Mouse (Mus musculus): Measurements from ENCODE around the gene Ikzf4. TPM values are rescaled to one million over a fixed set of nuclear protein-coding genes. Genes with fewer than 3 reads are reported as not detected.

The Ikzf4 gene
- total RNA-seq (2023): 7.3 TPM

DNA sequence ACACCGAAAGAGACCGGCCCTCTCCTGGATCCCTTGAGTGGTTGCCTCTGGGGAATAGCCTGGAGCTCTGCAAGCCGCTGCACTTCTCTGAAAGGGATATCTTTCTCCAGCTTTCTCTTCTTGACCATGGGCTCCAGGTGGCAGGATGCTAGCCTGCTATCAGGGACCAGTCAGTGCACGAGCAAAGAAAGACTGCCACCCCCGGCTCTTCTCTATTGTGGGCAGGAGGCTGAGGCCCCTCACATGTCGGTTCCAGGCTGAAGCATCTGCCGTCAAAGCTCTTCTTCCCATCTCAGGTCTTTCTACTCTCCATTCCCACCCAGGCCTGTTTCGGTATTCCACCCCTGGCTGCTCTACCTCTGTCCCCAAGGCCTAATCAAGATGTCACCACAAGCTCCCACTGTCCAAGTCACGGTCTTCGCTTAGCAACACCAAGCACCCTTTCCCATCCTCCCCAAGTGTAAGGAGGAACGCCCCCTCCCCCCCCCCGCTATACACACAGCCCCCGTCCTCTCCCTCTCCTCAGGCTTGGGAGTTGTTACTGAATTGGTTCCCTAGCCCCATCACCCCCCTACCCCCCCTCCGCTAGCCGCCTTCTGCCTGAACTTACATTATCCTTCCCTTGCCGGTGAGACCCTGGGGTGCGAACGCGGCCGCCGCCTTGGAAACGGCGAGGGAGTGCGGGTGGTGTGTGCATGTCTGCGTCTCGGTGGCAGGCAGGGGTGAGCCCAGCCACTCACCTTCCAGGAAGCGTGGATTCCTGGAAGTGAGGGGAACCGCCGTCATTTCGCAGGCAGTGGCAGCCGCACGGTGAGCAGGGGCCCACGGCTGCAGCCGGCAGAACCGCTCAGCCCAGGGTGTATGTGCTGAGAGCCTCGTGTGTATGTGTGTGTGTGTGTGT lies at the start of gene Ikzf4:
Gene Ikzf4, minus strand, starts transcription at position 881 of the 901 bp plus-strand sequence.

DNA sequence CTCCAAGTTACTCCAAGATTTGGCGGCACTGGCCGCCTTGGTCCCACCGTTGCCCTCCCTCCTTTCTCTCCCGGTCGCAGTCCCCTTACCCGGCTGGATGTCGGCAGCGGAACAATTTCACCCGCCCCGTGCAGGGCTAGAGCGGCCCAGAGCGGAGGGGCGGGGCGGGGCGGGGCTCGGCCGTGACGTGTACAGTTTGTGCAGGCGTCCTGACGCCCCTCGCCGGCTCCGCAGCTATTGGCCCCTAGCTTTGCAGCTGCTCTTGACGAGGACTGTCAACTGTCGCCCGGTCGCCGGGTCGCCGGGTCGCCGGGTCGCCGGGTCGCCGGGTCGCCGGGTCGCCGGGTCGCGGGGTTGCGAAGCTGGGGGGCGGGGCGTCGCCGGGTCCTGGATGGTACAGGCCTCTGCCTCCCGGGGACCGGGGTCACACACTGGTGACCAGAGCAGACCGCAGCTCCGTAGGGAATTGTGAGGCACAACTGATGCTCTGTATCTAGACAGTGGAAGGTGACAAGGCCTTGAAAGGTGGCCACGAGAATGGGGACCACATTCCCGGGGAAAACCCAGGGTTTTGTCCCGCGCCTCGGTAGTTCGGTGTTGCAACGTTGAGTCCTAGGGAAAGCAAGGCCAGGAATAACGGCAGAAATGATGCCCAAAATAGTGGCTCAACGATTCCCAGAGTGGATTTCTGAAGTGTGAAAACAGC lies 28.1 kb upstream of the Ikzf4 start, which contains the start of gene Suox:
Gene Suox, minus strand, starts transcription at position 311 of the 706 bp plus-strand sequence.

DNA sequence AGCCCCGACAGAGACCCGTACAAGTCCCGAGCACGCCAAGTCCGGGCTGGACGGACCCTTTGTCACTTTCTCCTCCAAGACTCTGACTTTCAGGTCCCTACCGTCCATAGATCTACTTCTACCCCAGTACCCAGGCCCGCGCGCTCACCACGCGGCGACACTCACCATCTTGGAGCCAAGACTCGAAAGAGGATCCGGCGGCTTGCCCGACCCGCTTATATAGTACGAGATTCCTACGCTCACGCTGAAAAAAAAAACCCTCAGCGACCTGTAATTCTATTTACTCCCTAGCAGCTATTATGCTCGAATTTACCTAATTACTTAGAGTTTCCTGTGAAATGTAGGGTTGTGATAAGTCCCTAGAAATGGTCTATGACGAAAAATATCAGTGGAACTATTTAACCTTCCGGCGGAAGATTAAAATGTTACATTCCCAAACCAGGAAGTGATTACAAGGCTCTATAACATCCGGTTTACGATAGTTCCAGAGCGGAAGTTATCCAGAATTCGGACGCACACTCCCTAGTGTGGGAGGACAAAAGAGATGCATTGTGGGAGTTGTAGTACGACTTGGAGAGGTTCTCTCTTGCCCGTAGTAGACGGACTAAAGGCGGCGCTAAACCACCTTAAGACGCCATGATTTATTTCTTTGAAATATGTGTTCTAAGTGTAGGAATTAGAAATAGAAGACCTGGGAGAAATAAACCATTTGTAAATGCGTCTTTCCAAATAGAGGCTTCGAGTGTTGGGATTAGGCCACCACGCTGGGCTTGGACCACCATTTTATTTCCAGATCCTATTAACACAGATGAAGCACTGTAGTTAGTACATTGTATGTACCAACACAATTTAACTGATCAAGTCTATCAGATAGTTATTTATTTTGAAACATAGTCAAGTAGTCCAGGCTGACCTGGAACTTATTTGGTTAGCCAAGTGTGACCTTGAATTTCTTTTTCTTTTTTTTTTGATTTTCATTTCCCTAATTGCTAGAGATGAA lies 19.2 kb downstream of the Ikzf4 start, which contains the start of gene Rps26:
Gene Rps26, minus strand, starts transcription at position 437 of the 1,000 bp plus-strand sequence.

GRCm38 (mm10) chr10:128589464-128590192 lies 56.2 kb downstream of the Ikzf4 start, which contains the start of gene Erbb3:
Erbb3 (minus strand) TSS chr10:128589652.

Other genes starting within 250 kb of the Ikzf4 start
- not detected for gene Slc39a5, start 244.8 kb downstream of the Ikzf4 start, total RNA-seq (2023)
- gene Nabp2, start 234.5 kb downstream of the Ikzf4 start, total RNA-seq (2023): 39.4 TPM
- 28.5 TPM for gene Rnf41, start 234.3 kb downstream of the Ikzf4 start, total RNA-seq (2023)
- 126 TPM for gene Smarcc2, start 186.7 kb downstream of the Ikzf4 start, total RNA-seq (2023)
- gene Myl6, start 151.8 kb downstream of the Ikzf4 start, total RNA-seq (2023): 738 TPM
- not detected for gene Myl6b, start 147.3 kb downstream of the Ikzf4 start, total RNA-seq (2023)
- 269 TPM for gene Esyt1, start 120.1 kb downstream of the Ikzf4 start, total RNA-seq (2023)
- gene Zc3h10, start 98.2 kb downstream of the Ikzf4 start, total RNA-seq (2023): 34.6 TPM
- gene Rpl41, start 96.7 kb downstream of the Ikzf4 start, total RNA-seq (2023): 4,129 TPM
- gene Pa2g4, start 80.0 kb downstream of the Ikzf4 start, total RNA-seq (2023): 68.6 TPM
- 1.3 TPM for gene Erbb3, start 56.3 kb downstream of the Ikzf4 start, total RNA-seq (2023)
- gene Rps26, start 19.2 kb downstream of the Ikzf4 start, total RNA-seq (2023): 1,438 TPM
- gene Suox, start 28.1 kb upstream of the Ikzf4 start, total RNA-seq (2023): 12.7 TPM
- gene Rab5b, start 50.3 kb upstream of the Ikzf4 start, total RNA-seq (2023): 33.4 TPM
- 0.53 TPM for gene Pmel, start 58.2 kb upstream of the Ikzf4 start, total RNA-seq (2023)
- gene Cdk2, start 59.0 kb upstream of the Ikzf4 start, total RNA-seq (2023): 33.1 TPM
- 936 TPM for gene Dgka, start 98.9 kb upstream of the Ikzf4 start, total RNA-seq (2023)
- 69.8 TPM for gene Pym1, start 101.9 kb upstream of the Ikzf4 start, total RNA-seq (2023)
- gene Mmp19, start 144.9 kb upstream of the Ikzf4 start, total RNA-seq (2023): 0.83 TPM
- gene Dnajc14, start 158.1 kb upstream of the Ikzf4 start, total RNA-seq (2023): 64.0 TPM
- 7.8 TPM for gene Tmem198b, start 158.4 kb upstream of the Ikzf4 start, total RNA-seq (2023)
- gene Sarnp, start 171.3 kb upstream of the Ikzf4 start, total RNA-seq (2023): 42.1 TPM
- gene Ormdl2, start 175.7 kb upstream of the Ikzf4 start, total RNA-seq (2023): 16.0 TPM
- gene Gdf11, start 245.7 kb upstream of the Ikzf4 start, total RNA-seq (2023): 11.5 TPM

Data from CD4-positive naive resting alpha-beta T cell, adult 57 days (primary cell).